Mouse (Mus musculus): ENCODE measurements around the gene Mmp17.

DNA sequence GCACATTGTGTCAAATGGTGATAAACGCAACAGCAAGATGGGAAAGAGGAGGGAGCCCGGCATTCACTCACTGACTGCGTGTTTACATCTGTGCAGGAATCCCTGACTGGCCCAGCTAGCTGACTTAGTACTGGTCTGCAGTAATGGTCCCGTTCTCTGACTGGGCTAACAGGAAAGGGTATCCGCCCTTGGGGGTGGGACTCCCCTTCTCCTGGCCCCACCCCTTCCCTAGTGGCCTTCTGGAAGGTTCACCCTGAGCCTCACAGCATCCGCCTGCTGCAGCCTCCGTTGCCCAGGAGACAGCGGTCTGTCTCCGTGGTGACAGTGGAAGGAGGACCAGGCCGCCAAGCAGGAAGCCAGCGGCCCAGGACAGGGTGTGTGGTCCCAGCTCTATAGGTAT lies 6.9 kb downstream of the Mmp17 start:
- TF ChIP-seq TAL1 (IDR thresholded peaks at IDR 0.05; ENCODE audit: low read length) (no peak), GATA1 (IDR thresholded peaks at IDR 0.05; ENCODE audit: low read length) (no peak)
